Mouse (Mus musculus) frontal cortex, postnatal 25 days (tissue): ENCODE data around the gene Cox8a.

Experiments
- DNase-seq, 2 experiments: peaks; one replicate each; pipeline ENCODE4 v3.0.0; 2022; ENCODE audit warnings: low spot score in 2 of 2

The Cox8a gene

DNA sequence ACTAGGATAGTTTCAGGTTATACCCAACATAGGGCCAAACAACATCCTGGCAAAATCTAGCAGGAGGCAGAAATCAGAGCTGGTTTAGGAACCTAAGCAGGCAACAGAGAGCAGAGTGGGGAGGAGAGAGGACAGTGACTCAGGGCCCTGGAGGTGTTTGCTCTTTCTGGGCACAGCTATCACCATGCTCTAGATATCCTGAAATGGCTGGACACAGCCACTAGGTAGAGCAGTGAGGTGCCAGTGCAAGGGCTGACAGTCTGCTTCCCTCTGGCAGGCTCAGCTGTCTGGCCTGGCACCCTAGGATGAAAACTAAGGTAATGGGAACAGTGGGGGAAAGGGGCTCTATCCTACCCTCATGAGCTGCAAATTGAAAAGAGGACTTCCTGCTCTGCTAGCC lies 6.1 kb upstream of the Cox8a start:
- no peak for DNase-seq

GRCm38 (mm10) chr19:7222196-7222595 lies 4.8 kb upstream of the Cox8a start:
- no peak for DNase-seq

- DNase-seq: no peak
Observed at GRCm38 (mm10) chr19:7218753-7219152, 1.3 kb upstream of the Cox8a start.

GRCm38 (mm10) chr19:7217926-7218267 lies 481 bp upstream of the Cox8a start:
- DNase-seq: no peak

GRCm38 (mm10) chr19:7214484-7214883 lies 2.9 kb downstream of the Cox8a start:
- DNase-seq: no peak

- no peak for DNase-seq
Observed at GRCm38 (mm10) chr19:7213010-7213409, 4.4 kb downstream of the Cox8a start.

DNA sequence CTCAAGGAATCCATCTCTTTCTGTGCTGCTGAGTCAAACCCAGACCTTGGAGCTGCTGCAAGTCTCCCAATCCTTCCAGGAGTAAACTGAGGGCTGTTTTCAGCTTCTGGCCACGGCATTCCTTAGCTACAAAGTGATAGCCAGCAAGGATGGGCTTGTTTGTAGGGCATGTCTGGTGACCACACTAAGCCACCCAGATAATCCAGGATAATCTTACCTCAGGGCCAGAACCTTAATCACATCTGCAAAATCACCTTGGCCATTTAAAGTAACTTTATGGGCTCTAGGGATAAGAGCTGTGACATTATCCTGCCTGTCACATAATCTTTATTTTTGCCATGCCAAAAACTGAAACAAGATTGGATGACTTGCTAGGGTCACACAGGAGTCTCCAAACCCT lies 5.2 kb downstream of the Cox8a start:
- DNase-seq: no peak

DNA sequence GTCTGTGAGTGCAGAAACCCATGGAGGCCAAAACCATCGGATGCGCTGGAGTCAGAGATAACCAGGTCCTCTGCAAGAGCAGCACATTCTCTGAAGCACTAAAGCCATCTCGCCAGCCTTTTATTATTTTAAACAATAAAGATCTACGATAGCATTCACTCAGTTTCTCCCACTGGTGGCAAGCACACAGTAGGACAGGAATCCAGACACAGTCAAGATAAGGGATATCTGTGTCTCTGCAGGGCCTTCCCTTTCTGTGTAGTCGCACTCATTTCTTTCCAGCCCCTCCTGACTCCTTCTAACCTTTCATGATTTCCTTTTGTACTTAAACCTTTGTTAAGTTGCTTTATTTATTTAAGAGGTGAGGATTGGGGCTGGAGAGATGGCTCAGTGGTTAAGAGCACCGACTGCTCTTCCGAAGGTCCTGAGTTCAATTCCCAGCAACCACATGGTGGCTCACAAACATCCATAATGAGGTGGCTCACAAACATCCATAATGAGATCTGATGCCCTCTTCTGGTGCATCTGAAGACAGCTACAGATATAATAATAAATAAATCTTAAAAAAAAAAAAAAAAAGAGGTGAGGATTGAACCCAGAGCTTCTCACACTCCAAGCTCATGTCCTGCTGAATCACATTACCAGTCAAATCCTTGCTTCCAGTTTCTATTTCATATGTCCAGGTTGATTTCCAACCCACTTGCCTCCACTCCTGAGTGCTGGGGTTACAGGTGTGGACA lies 7.3 kb downstream of the Cox8a start:
- DNase-seq: no peak

- peak; percentile 84 to 86 for DNase-seq
Observed at GRCm38 (mm10) chr19:7205753-7206736, 11.4 kb downstream of the Cox8a start, which contains the start of gene Otub1. Otub1 (minus strand) TSS chr19:7206316.

- no peak for DNase-seq
Observed at GRCm38 (mm10) chr19:7205326-7205725, 12.1 kb downstream of the Cox8a start.

- no peak for DNase-seq
Observed at GRCm38 (mm10) chr19:7204898-7205297, 12.5 kb downstream of the Cox8a start.

- no peak for DNase-seq
Observed at GRCm38 (mm10) chr19:7200427-7200826, 17.0 kb downstream of the Cox8a start.

- no peak for DNase-seq
Observed at GRCm38 (mm10) chr19:7199089-7199488, 18.3 kb downstream of the Cox8a start.

- no peak for DNase-seq
Observed at GRCm38 (mm10) chr19:7197445-7197844, 20.0 kb downstream of the Cox8a start.

- no peak for DNase-seq
Observed at GRCm38 (mm10) chr19:7196741-7197270, 20.6 kb downstream of the Cox8a start.

DNA sequence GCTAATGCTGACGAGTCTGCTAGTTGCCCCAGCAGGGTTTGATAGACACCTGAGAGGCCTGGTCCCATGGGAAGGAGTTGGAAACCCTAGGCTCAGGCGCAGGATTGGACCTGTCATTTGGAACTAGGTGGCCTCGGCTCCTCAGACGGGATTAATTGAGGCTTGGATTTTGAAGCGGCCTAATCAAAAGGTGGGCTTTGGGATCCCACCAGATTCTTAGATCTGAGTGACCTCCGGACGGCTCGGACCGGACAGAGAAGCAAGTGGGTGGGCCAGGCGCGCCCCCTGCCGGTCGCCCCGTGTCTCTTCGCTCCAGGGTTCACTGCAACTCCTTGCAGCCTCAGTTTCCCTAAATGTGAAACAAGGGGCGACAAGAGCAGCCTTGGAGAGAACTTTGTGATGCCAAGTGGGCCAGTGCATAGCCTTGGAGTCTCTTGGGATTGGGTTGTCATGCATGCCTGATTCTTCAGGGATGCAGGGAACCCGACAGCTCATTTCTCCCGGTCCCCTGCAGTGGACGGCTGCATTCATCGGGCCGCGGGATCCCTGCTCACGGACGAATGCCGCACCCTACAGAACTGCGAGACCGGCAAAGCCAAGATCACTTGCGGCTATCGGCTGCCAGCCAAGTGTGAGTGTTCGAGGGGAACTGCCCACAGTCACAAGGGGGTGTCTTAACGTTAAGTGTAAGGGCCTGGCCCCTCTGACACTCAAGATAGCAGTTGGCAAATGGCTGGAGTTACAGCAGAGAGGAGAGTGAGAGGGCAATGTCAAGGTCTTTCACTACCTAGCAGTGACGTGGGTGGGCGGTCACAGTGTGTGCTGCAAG lies 21.3 kb downstream of the Cox8a start:
- DNase-seq: peak in 1 of 2 experiments; percentile 49

DNA sequence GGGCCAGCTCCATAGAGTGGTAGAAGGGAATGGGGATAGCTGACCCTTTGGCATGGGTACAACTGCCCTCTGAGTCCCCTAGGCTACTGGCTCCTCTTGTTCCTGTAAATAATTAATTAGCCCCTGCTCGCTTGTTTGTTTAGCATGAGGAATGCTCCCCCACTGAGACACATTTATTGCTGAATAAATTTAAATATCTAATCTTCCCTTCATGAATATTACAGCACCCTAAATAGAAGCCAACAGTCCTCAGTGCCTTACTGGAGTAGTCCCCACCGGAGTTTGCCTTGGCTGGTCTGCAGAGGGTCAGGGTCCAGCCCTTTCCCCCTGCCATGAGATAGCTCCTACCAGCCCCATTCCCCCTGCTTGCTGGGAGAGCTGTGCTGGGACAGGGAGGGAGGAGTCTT lies 24.9 kb downstream of the Cox8a start:
- DNase-seq: no peak

DNA sequence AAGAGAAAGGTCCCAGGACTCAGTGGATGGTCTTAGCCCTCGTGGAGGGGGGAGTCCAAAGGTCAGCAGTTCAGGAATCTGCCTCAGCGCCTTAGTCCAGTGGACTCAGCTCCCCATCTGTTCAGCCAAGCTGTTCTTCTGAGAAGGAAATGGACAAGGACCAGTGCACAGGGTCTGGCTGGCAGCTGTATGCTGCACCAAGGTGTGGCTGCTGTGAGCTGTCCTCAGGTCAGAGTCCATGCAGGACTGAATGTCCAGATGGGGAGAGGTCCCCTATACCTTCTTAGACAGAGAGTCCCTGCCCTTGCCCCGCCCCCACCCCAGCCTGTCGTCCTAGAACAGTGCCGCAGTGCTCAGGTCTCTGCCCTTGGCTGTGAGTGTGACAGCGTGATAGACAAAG lies 25.8 kb downstream of the Cox8a start:
- DNase-seq: no peak

GRCm38 (mm10) chr19:7190986-7191385 lies 26.4 kb downstream of the Cox8a start:
- DNase-seq: no peak

DNA sequence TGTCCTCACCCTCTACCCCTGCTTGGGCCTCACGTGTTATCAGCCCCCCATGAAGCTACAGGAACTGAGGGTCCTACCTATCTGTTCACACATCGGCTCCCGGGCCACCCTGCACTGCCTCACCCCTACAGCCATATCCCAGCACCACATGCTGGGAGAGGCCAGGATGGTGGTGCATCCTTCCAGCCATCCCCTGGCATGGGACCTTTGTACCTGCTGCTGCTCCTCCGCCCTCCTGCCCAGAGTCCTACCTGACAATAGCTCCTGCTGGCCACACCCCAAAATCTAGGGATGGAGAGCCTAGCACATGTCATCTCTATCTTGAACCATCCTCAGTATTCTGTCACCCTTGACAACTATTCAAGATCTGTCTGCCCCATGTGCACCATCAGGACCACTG lies 28.4 kb downstream of the Cox8a start:
- DNase-seq: no peak

DNA sequence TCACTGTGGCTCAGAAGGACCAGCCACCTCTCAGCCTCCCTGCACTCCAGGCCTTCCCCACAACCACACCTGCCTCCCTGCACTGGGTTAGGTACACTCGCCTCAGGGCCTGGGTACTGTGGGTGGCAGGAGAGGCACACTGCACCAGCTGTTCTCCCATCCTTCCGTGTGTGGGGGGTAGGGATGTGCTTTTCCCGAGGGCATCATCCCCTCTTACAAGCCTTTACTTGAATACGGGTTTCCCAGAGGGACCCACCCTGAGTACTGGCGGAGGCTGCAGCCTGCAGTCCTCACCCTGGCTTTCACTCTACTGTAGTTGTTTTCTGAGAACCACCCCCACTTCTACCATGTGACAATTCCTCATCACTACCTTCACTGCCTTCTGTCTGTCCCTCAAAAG lies 30.3 kb downstream of the Cox8a start:
- DNase-seq: no peak
